Mouse (Mus musculus) ES-Bruce4 (cell line): ENCODE data around the gene Syce2.

ENCODE experiments used
- CTCF ChIP-seq: IDR thresholded peaks from one replicate; pipeline ENCODE4 v1.8.1; 2011; ENCODE audit warnings: low read depth, low read length
- POLR2A ChIP-seq: IDR thresholded peaks from one replicate; pipeline ENCODE4 v1.8.1; 2011; ENCODE audit warnings: low read length; ENCODE audit not compliant: insufficient read depth

DNA sequence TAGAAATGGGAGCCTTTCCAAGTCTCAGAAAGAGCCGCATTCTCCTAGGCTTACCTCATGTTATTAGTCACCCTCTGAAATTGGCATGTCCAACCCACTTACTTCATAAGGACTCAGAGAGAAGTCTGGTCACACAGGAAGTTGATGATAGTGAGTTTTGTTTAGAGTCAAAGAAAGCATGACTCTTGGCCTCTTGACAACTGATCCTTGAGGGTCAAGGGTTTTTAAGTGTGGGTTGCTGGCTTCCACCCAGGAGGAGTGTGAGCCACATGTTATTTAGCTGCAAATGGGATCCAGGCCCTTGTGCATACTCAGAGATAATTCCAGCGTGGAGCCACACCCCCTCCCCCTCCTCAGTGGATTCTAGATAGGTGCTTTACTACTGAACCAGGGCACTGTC is 49.7 kb downstream of the Syce2 start:
- TF ChIP-seq POLR2A, result no peak
- TF ChIP-seq CTCF, result no peak
